Mouse (Mus musculus): Measurements from ENCODE around the gene Cd274.

The Cd274 gene

GRCm38 (mm10) chr19:29366969-29367622, at the start of gene Cd274, which contains the start of gene Plgrkt:
Gene Cd274, plus strand, starts transcription at chr19:29367455.
Gene Plgrkt, minus strand, starts transcription at chr19:29367390.
- peak; percentile 70 for DNase-seq (ENCODE audit: low spot score)

- no peak for DNase-seq (ENCODE audit: low spot score)
Observed at GRCm38 (mm10) chr19:29323416-29324049, 43.7 kb upstream of the Cd274 start.

- DNase-seq (ENCODE audit: low spot score): peak; percentile 64
Observed at GRCm38 (mm10) chr19:29325053-29325851, 42.0 kb upstream of the Cd274 start, which contains the start of gene Insl6. Gene Insl6, minus strand, starts transcription at chr19:29325356.

GRCm38 (mm10) chr19:29325852-29326180, 41.4 kb upstream of the Cd274 start:
- no peak for DNase-seq (ENCODE audit: low spot score)

GRCm38 (mm10) chr19:29326396-29326795, 40.9 kb upstream of the Cd274 start:
- no peak for DNase-seq (ENCODE audit: low spot score)

GRCm38 (mm10) chr19:29326822-29327552, 40.3 kb upstream of the Cd274 start:
- no peak for DNase-seq (ENCODE audit: low spot score)

- DNase-seq (ENCODE audit: low spot score): no peak
Observed at GRCm38 (mm10) chr19:29334068-29334745, 33.0 kb upstream of the Cd274 start, which contains the start of gene Rln1. Gene Rln1, minus strand, starts transcription at chr19:29334670.

GRCm38 (mm10) chr19:29336624-29337023, 30.6 kb upstream of the Cd274 start:
- DNase-seq (ENCODE audit: low spot score): no peak

GRCm38 (mm10) chr19:29341029-29341428, 26.2 kb upstream of the Cd274 start:
- DNase-seq (ENCODE audit: low spot score): no peak

GRCm38 (mm10) chr19:29342281-29342680, 25.0 kb upstream of the Cd274 start:
- DNase-seq (ENCODE audit: low spot score): no peak

- DNase-seq (ENCODE audit: low spot score): no peak
Observed at GRCm38 (mm10) chr19:29344868-29345267, 22.4 kb upstream of the Cd274 start.

GRCm38 (mm10) chr19:29345636-29346035, 21.6 kb upstream of the Cd274 start:
- DNase-seq (ENCODE audit: low spot score): no peak

- DNase-seq (ENCODE audit: low spot score): no peak
Observed at GRCm38 (mm10) chr19:29350991-29351390, 16.3 kb upstream of the Cd274 start.

- peak; percentile 92 for DNase-seq (ENCODE audit: low spot score)
Observed at GRCm38 (mm10) chr19:29354895-29355877, 12.1 kb upstream of the Cd274 start.

GRCm38 (mm10) chr19:29356281-29356680, 11.0 kb upstream of the Cd274 start:
- DNase-seq (ENCODE audit: low spot score): no peak

- no peak for DNase-seq (ENCODE audit: low spot score)
Observed at GRCm38 (mm10) chr19:29360251-29360650, 7.0 kb upstream of the Cd274 start.

GRCm38 (mm10) chr19:29361468-29362130, 5.7 kb upstream of the Cd274 start:
- peak; percentile 97 for DNase-seq (ENCODE audit: low spot score)

GRCm38 (mm10) chr19:29362173-29362930, 4.9 kb upstream of the Cd274 start:
- DNase-seq (ENCODE audit: low spot score): no peak

- DNase-seq (ENCODE audit: low spot score): no peak
Observed at GRCm38 (mm10) chr19:29363557-29363956, 3.7 kb upstream of the Cd274 start.

Measured in adipocyte (in vitro differentiated cells).